Mouse (Mus musculus) CH12.LX (cell line): ENCODE measurements around the gene Abhd4. TPM values are rescaled to one million over a fixed set of nuclear protein-coding genes. Genes with fewer than 3 reads are reported as not detected.

Experiments used
- DNase-seq: peaks from one replicate; pipeline ENCODE4 v3.0.0-alpha.2; 2013; ENCODE audit errors: extremely low read depth
- H3K27ac ChIP-seq: 2 replicates; pipeline ENCODE4 v1.5.1; 2012; ENCODE audit warnings: low read depth, mild to moderate bottlenecking, control low read depth, moderate library complexity; ENCODE audit not compliant: insufficient read depth
- H3K27me3 ChIP-seq: replicated peaks from 2 replicates; pipeline ENCODE3; 2012; ENCODE audit warnings: inconsistent platforms
- H3K36me3 ChIP-seq, 2 experiments: replicated peaks in 1 of 2; 2 replicates each; pipeline versions ENCODE3 to v1.6.1; 2012; ENCODE audit warnings: inconsistent platforms in 1 of 2, low read length in 1 of 2, mild to moderate bottlenecking in 1 of 2, mixed read lengths in 1 of 2, moderate library complexity in 1 of 2; ENCODE audit not compliant: control insufficient read depth in 1 of 2, insufficient read depth in 1 of 2
- H3K4me1 ChIP-seq, 2 experiments: 2 replicates each; pipeline ENCODE4 v1.6.1; 2012; ENCODE audit warnings: inconsistent platforms in 1 of 2, moderate library complexity in 1 of 2; ENCODE audit not compliant: insufficient read depth in 2 of 2, control insufficient read depth in 1 of 2
- H3K4me2 ChIP-seq: 2 replicates; pipeline ENCODE4 v1.6.1; 2012; ENCODE audit warnings: low read depth, mild to moderate bottlenecking, control low read depth; ENCODE audit not compliant: poor library complexity, insufficient read depth, severe bottlenecking
- H3K4me3 ChIP-seq, 3 experiments: fragments of 150-350 bp in 1 of 3; sonication (generic) in 1 of 3; replicated peaks in 1 of 3; 2 replicates each; pipeline versions ENCODE3 to v1.5.1; 2011 to 2012; ENCODE audit warnings: low read depth in 2 of 3, low read length in 2 of 3, mild to moderate bottlenecking in 2 of 3, moderate library complexity in 2 of 3, control low read depth in 1 of 3, improper control_type of control experiment in 1 of 3, inconsistent platforms in 1 of 3, mixed read lengths in 1 of 3; ENCODE audit not compliant: poor library complexity in 1 of 3
- H3K79me2 ChIP-seq: replicated peaks from 2 replicates; pipeline ENCODE4 v1.6.1; 2012; ENCODE audit warnings: mild to moderate bottlenecking, moderate library complexity; ENCODE audit not compliant: control insufficient read depth, poor library complexity, insufficient read depth, severe bottlenecking; ENCODE audit errors: extremely low read depth
- H3K9ac ChIP-seq: 2 replicates; pipeline ENCODE4 v1.6.1; 2012; ENCODE audit warnings: low read depth, mild to moderate bottlenecking, control low read depth, moderate library complexity; ENCODE audit not compliant: insufficient read depth
- H3K9me3 ChIP-seq: replicated peaks from 2 replicates; pipeline ENCODE3; 2012; ENCODE audit warnings: low read length, inconsistent platforms, mixed read lengths
- BHLHE40 ChIP-seq: IDR thresholded peaks from 2 replicates; pipeline ENCODE4 v1.6.1; 2011; ENCODE audit warnings: mild to moderate bottlenecking, low read depth, low read length, improper control_type of control experiment
- CHD1 ChIP-seq: IDR thresholded peaks from 2 replicates; pipeline ENCODE4 v1.6.1; 2012; ENCODE audit warnings: low read depth, low read length, improper control_type of control experiment, inconsistent platforms
- CHD2 ChIP-seq: IDR thresholded peaks from 2 replicates; pipeline ENCODE4 v1.6.1; 2011; ENCODE audit warnings: low read length, improper control_type of control experiment
- CTCF ChIP-seq, 2 experiments: IDR thresholded peaks in 1 of 2; conservative IDR thresholded peaks in 1 of 2; 2 replicates each; pipeline ENCODE4 v1.5.1; 2011 to 2012; ENCODE audit warnings: low read depth in 2 of 2, low read length in 2 of 2, improper control_type of control experiment in 1 of 2, inconsistent platforms in 1 of 2, mild to moderate bottlenecking in 1 of 2, moderate library complexity in 1 of 2
- E2F4 ChIP-seq: IDR thresholded peaks from 2 replicates; pipeline ENCODE4 v1.6.1; 2011; ENCODE audit warnings: low read depth, low read length, improper control_type of control experiment; ENCODE audit not compliant: insufficient replicate concordance
- ELF1 ChIP-seq: IDR thresholded peaks from 2 replicates; pipeline ENCODE4 v1.6.1; 2014; ENCODE audit warnings: low read depth, mild to moderate bottlenecking, inconsistent platforms, low read length, improper control_type of control experiment
- EP300 ChIP-seq: IDR thresholded peaks from 2 replicates; pipeline ENCODE4 v1.6.1; 2011; ENCODE audit warnings: low read length, improper control_type of control experiment
- ETS1 ChIP-seq: conservative IDR thresholded peaks from 2 replicates; pipeline ENCODE4 v1.6.1; 2012; ENCODE audit warnings: low read depth, mild to moderate bottlenecking, inconsistent platforms, low read length, improper control_type of control experiment, moderate library complexity
- GABPA ChIP-seq: IDR thresholded peaks from 2 replicates; pipeline ENCODE4 v1.6.1; 2012; ENCODE audit warnings: low read depth, low read length, improper control_type of control experiment, inconsistent platforms; ENCODE audit not compliant: insufficient replicate concordance
- HCFC1 ChIP-seq: IDR thresholded peaks from 2 replicates; pipeline ENCODE4 v1.6.1; 2012; ENCODE audit warnings: low read depth, mild to moderate bottlenecking, inconsistent platforms, low read length, improper control_type of control experiment
- IRF4 ChIP-seq: IDR thresholded peaks from 2 replicates; pipeline ENCODE4 v1.6.1; 2014; ENCODE audit warnings: low read depth, mild to moderate bottlenecking, inconsistent platforms, low read length, improper control_type of control experiment
- JUN ChIP-seq: IDR thresholded peaks from 2 replicates; pipeline ENCODE4 v1.6.1; 2011; ENCODE audit warnings: low read depth, mild to moderate bottlenecking, low read length, improper control_type of control experiment, moderate library complexity; ENCODE audit not compliant: insufficient read depth
- JUND ChIP-seq: conservative IDR thresholded peaks from 2 replicates; pipeline ENCODE4 v1.6.1; 2011; ENCODE audit warnings: low read depth, low read length, improper control_type of control experiment
- KAT2A ChIP-seq: IDR thresholded peaks from 2 replicates; pipeline ENCODE4 v1.6.1; 2012; ENCODE audit warnings: low read length, improper control_type of control experiment, inconsistent platforms; ENCODE audit not compliant: insufficient replicate concordance
- MAFK ChIP-seq: IDR thresholded peaks from 2 replicates; pipeline ENCODE4 v1.6.1; 2011; ENCODE audit warnings: low read length, improper control_type of control experiment; ENCODE audit not compliant: insufficient replicate concordance
- MAX ChIP-seq: IDR thresholded peaks from 2 replicates; pipeline ENCODE4 v1.6.1; 2011; ENCODE audit warnings: low read length, improper control_type of control experiment
- MAZ ChIP-seq: IDR thresholded peaks from 2 replicates; pipeline ENCODE4 v1.6.1; 2012; ENCODE audit warnings: low read depth, mild to moderate bottlenecking, inconsistent platforms, low read length, improper control_type of control experiment, moderate library complexity
- MEF2A ChIP-seq: IDR thresholded peaks from 2 replicates; pipeline ENCODE4 v1.6.1; 2014; ENCODE audit warnings: low read depth, mild to moderate bottlenecking, inconsistent platforms, low read length, improper control_type of control experiment, borderline replicate concordance
- MXI1 ChIP-seq: IDR thresholded peaks from 2 replicates; pipeline ENCODE4 v1.6.1; 2011; ENCODE audit warnings: mild to moderate bottlenecking, low read depth, low read length, improper control_type of control experiment
- MYC ChIP-seq: IDR thresholded peaks from 2 replicates; pipeline ENCODE4 v1.6.1; 2011; ENCODE audit warnings: low read depth, mild to moderate bottlenecking, improper control_type of control experiment, low read length
- NELFE ChIP-seq: IDR thresholded peaks from 2 replicates; pipeline ENCODE4 v1.6.1; 2011; ENCODE audit warnings: low read depth, low read length, improper control_type of control experiment
- NRF1 ChIP-seq: IDR thresholded peaks from 2 replicates; pipeline ENCODE4 v1.6.1; 2014; ENCODE audit warnings: low read depth, mild to moderate bottlenecking, inconsistent platforms, low read length, improper control_type of control experiment, moderate library complexity
- PAX5 ChIP-seq: IDR thresholded peaks from 2 replicates; pipeline ENCODE4 v1.6.1; 2012; ENCODE audit warnings: low read length, inconsistent platforms, mixed read lengths
- POLR2A ChIP-seq: IDR thresholded peaks from 2 replicates; pipeline ENCODE4 v1.6.1; 2011; ENCODE audit warnings: low read depth, mild to moderate bottlenecking, improper control_type of control experiment, low read length
- POLR2AphosphoS2 ChIP-seq: IDR thresholded peaks from 2 replicates; pipeline ENCODE4 v1.6.1; 2011; ENCODE audit warnings: low read depth, low read length, improper control_type of control experiment
- RAD21 ChIP-seq: IDR thresholded peaks from 2 replicates; pipeline ENCODE4 v1.6.1; 2011; ENCODE audit warnings: low read depth, mild to moderate bottlenecking, low read length, improper control_type of control experiment, moderate library complexity
- RCOR1 ChIP-seq: conservative IDR thresholded peaks from 2 replicates; pipeline ENCODE4 v1.6.1; 2012; ENCODE audit warnings: low read depth, mild to moderate bottlenecking, inconsistent platforms, low read length, improper control_type of control experiment
- SIN3A ChIP-seq: IDR thresholded peaks from 2 replicates; pipeline ENCODE4 v1.6.1; 2012; ENCODE audit warnings: low read length, improper control_type of control experiment, inconsistent platforms
- SMC3 ChIP-seq: IDR thresholded peaks from 2 replicates; pipeline ENCODE4 v1.6.1; 2011; ENCODE audit warnings: low read depth, low read length, improper control_type of control experiment
- TBP ChIP-seq: conservative IDR thresholded peaks from 2 replicates; pipeline ENCODE4 v1.6.1; 2011; ENCODE audit warnings: low read depth, low read length, improper control_type of control experiment
- TCF12 ChIP-seq: IDR thresholded peaks from 2 replicates; pipeline ENCODE4 v1.6.1; 2014; ENCODE audit warnings: low read depth, mild to moderate bottlenecking, inconsistent platforms, low read length, improper control_type of control experiment
- UBTF ChIP-seq: IDR thresholded peaks from 2 replicates; pipeline ENCODE4 v1.6.1; 2012; ENCODE audit warnings: low read depth, mild to moderate bottlenecking, inconsistent platforms, low read length, improper control_type of control experiment, moderate library complexity
- USF1 ChIP-seq: IDR thresholded peaks from 2 replicates; pipeline ENCODE4 v1.6.1; 2014; ENCODE audit warnings: low read depth, mild to moderate bottlenecking, inconsistent platforms, low read length, improper control_type of control experiment
- USF2 ChIP-seq: conservative IDR thresholded peaks from 2 replicates; pipeline ENCODE4 v1.6.1; 2011; ENCODE audit warnings: low read depth, low read length, improper control_type of control experiment
- ZC3H11A ChIP-seq: IDR thresholded peaks from 2 replicates; pipeline ENCODE4 v1.6.1; 2012; ENCODE audit warnings: low read depth, mild to moderate bottlenecking, inconsistent platforms, low read length, improper control_type of control experiment
- ZKSCAN1 ChIP-seq: IDR thresholded peaks from 2 replicates; pipeline ENCODE4 v1.6.1; 2012; ENCODE audit warnings: low read depth, inconsistent platforms, low read length, improper control_type of control experiment, borderline replicate concordance
- ZMIZ1 ChIP-seq: IDR thresholded peaks from 2 replicates; pipeline ENCODE4 v1.6.1; 2012; ENCODE audit warnings: low read depth, mild to moderate bottlenecking, inconsistent platforms, low read length, improper control_type of control experiment
- ZNF384 ChIP-seq: IDR thresholded peaks from 2 replicates; pipeline ENCODE4 v1.6.1; 2012; ENCODE audit warnings: low read depth, low read length, improper control_type of control experiment, inconsistent platforms
- dilution Hi-C: fragments of 300-500 bp; cut with MboI; formaldehyde crosslinking; loops from 2 replicates; pipeline ENCODE4 v1.14.3; 2020; ENCODE audit warnings: low sequenced_read_pairs; ENCODE audit not compliant: extremely low pct_unique_long_range_greater_than_20kb, extremely low pct_ligation_motif_present
- in situ Hi-C: fragments of 300-500 bp; cut with MboI; formaldehyde crosslinking; loops from 3 replicates; pipeline ENCODE4 v1.14.3; 2019; ENCODE audit warnings: low sequenced_read_pairs, low pct_ligation_motif_present, low pct_unique_long_range_greater_than_20kb, mixed read lengths
- polyA plus RNA-seq: library from polyadenylated mRNA; unstranded; fragments of >175 nt; gene quantifications from 2 replicates; pipeline ENCODE4 v1.2.1, GENCODE M21; 2012; ENCODE audit warnings: low read depth; ENCODE audit not compliant: insufficient read length
- total RNA-seq, 2 experiments: library from RNA; depleted of rRNA; stranded (reverse); fragments of 300-350 nt in 1 of 2; fragments of >200 nt in 1 of 2; gene quantifications; 2 replicates each; pipeline ENCODE4 v1.2.3; 2012 to 2014

Abhd4 gene
- total and polyA plus RNA-seq, 3 experiments, result 15.9 to 23.0 (median 19.8) TPM

DNA sequence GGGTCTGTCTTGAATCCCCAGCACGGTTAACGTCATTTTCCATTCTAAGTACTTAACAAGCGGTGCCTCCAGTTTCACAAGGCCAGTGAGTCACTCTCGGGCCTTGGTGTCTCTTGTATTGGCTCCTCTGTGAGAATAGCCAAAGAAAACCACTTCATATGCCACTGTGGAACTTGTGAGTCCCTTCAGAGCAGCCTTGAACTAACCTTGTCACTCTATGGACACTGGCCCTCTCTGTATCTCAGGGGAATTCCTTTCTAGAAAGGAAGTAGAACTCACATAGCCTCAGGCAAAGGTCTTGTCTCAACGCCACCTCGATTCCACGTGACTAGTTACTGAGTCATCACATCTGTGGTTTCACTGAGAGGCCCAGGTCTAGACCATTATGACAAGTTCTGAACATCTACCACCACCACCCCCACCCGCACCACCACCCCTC, 31.7 kb upstream of the Abhd4 start:
- H3K9me3 ChIP-seq, result no peaks in the 10 kb centered on the region
- H3K36me3 ChIP-seq, result no peaks in the 10 kb centered on the region
- no peaks in the 10 kb centered on the region for H3K79me2 ChIP-seq
- peak overlapping the region; percentile 92 for H3K4me2 ChIP-seq
- peak overlapping the region; percentile 98 for H3K27ac ChIP-seq
- peak overlapping the region; percentile 30; the same call in 1 of the 2 replicates for H3K9ac ChIP-seq
- DNase-seq, result peak; percentile 98
- TF ChIP-seq TCF12 (peak; percentile 87), E2F4 (0 out of 2 replicates have a peak, but pooled peaks have one; percentile 52), POLR2AphosphoS2 (no peak), ZMIZ1 (0 out of 2 replicates have a peak, but pooled peaks have one; percentile 64), ETS1 (peak; percentile 98), JUND (peak; percentile 87), USF2 (peak; percentile 59), CHD1 (no peak), MAZ (no peak; the same call in 1 of the 2 replicates), MYC (peak; percentile 95), EP300 (peak; percentile 88), NRF1 (no peak), MEF2A (peak; percentile 92), HCFC1 (peak; percentile 19; the same call in 1 of the 2 replicates), RAD21 (no peak; the same call in 1 of the 2 replicates), CHD2 (peak; percentile 86), SIN3A (peak; percentile 81; the same call in 1 of the 2 replicates), MAX (peak; percentile 80), BHLHE40 (peak; percentile 98), ELF1 (peak; percentile 65), IRF4 (peak; percentile 82), ZC3H11A (no peak), USF1 (peak; percentile 67), MXI1 (0 out of 2 replicates have a peak, but pooled peaks have one; percentile 67), JUN (peak; percentile 66), POLR2A (peak; percentile 48), ZKSCAN1 (no peak), CTCF (conservative IDR thresholded peaks at IDR 0.05 in 1 of 2, IDR thresholded peaks at IDR 0.05 in 1 of 2; ENCODE audit: low read depth in 2 of 2, low read length in 2 of 2) (no peak), SMC3 (peak; percentile 10), GABPA (no peak), ZNF384 (no peak), KAT2A (no peak), UBTF (no peak), NELFE (no peak), TBP (peak; percentile 51), RCOR1 (peak; percentile 94; the same call in 1 of the 2 replicates), PAX5 (no peak), MAFK (peak; percentile 92)
- TF ChIP-seq, all 38 proteins: peak for 24
- dilution Hi-C loops (no loop called here), in situ Hi-C loops (no loop called here)
- H3K27me3 ChIP-seq, result no peaks in the 10 kb centered on the region
- peaks cover 24 to 72% of the 10 kb centered on the region in 2 experiments for H3K4me1 ChIP-seq
- H3K4me3 ChIP-seq, result no peak overlapping the region
